Mouse (Mus musculus) bone marrow macrophage, adult 2 months (primary cell): ENCODE measurements around the gene Hdac7.

Source experiments
- CTCF ChIP-seq: IDR thresholded peaks from 2 replicates; pipeline ENCODE4 v1.5.1; 2012; ENCODE audit warnings: low read depth, mild to moderate bottlenecking, low read length, moderate library complexity
- POLR2A ChIP-seq: IDR thresholded peaks from 2 replicates; pipeline ENCODE4 v1.6.1; 2012; ENCODE audit warnings: mild to moderate bottlenecking, low read depth, low read length, borderline replicate concordance

DNA sequence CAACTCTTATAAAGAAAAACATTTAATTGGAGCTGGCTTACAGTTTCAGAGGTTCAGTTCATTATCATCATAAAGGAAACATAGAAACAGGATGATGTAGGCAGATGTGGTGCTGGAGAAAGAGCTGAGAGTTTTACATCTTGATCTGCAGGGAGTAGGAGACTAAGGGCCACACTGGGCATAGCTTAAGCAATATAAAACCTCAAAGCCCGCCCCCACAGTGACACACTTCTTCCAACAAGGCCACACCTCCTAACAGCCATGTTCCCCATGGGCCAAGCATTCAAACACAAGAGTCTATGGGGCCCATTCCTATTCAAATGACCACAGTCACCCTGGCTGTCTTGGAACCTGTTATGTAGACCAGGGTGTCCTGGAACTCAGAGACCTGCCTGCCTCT is 64.7 kb downstream of the Hdac7 start:
- TF ChIP-seq POLR2A (no peak), CTCF (no peak)
